Mouse (Mus musculus) G1E (cell line): ENCODE results near the gene Sh3rf1. TPM values are rescaled to one million over a fixed set of nuclear protein-coding genes. Genes with fewer than 3 reads are reported as not detected.

Experiments used
- ATAC-seq: 2 replicates; pipeline ENCODE4 v1.8.0; 2016; ENCODE audit warnings: mild to moderate bottlenecking; ENCODE audit not compliant: insufficient number of reproducible peaks, poor library complexity, low FRiP score, severe bottlenecking; ENCODE audit errors: extremely low read depth
- DNase-seq: peaks from one replicate; pipeline ENCODE4 v3.0.0; 2012; ENCODE audit warnings: low spot score
- H3K27me3 ChIP-seq: 2 replicates; pipeline ENCODE4 v1.6.1; 2012; ENCODE audit warnings: mild to moderate bottlenecking, low read length, inconsistent platforms; ENCODE audit not compliant: insufficient read depth
- H3K36me3 ChIP-seq: replicated peaks from 2 replicates; pipeline ENCODE3; 2012; ENCODE audit warnings: mild to moderate bottlenecking, inconsistent platforms
- H3K4me1 ChIP-seq: 2 replicates; pipeline ENCODE4 v1.6.1; 2012; ENCODE audit warnings: low read depth, low read length, inconsistent platforms, mixed read lengths; ENCODE audit not compliant: insufficient read depth
- H3K4me3 ChIP-seq: 2 replicates; pipeline ENCODE4 v1.5.1; 2012; ENCODE audit warnings: low read depth, mild to moderate bottlenecking, inconsistent platforms, low read length, moderate library complexity, mixed read lengths
- H3K9me3 ChIP-seq: replicated peaks from 2 replicates; pipeline ENCODE4 v1.6.1; 2012; ENCODE audit warnings: inconsistent platforms
- CTCF ChIP-seq: IDR thresholded peaks from 2 replicates; pipeline ENCODE4 v1.5.1; 2012; ENCODE audit warnings: low read depth, low read length, inconsistent platforms, mixed read lengths
- GATA1 ChIP-seq: IDR thresholded peaks from 2 replicates; pipeline ENCODE4 v1.6.1; 2012; ENCODE audit warnings: borderline replicate concordance, low read length, inconsistent platforms, mixed read lengths
- GATA2 ChIP-seq: IDR thresholded peaks from 2 replicates; pipeline ENCODE4 v1.6.1; 2012; ENCODE audit warnings: low read depth, low read length, inconsistent platforms, borderline replicate concordance
- POLR2AphosphoS5 ChIP-seq: IDR thresholded peaks from 2 replicates; pipeline ENCODE4 v1.6.1; 2012; ENCODE audit warnings: low read depth, low read length, inconsistent platforms; ENCODE audit not compliant: insufficient replicate concordance
- TAL1 ChIP-seq: conservative IDR thresholded peaks from 2 replicates; pipeline ENCODE4 v1.6.1; 2012; ENCODE audit warnings: low read depth, low read length, inconsistent platforms, mixed read lengths
- polyA plus RNA-seq: library from polyadenylated mRNA; stranded (reverse); fragments of >175 nt; gene quantifications from 2 replicates; pipeline ENCODE4 v1.2.3, GENCODE M21; 2012
- total RNA-seq, 2 experiments: library from RNA; stranded (forward) in 1 of 2; stranded (reverse) in 1 of 2; fragments of 200-1000 nt in 1 of 2; fragments of >200 nt in 1 of 2; fragmentation: Nextera tagmentation in 1 of 2; gene quantifications; 2 replicates each; pipeline ENCODE4 v1.2.3; 2014 to 2017

Gene Sh3rf1
- total and polyA plus RNA-seq, 3 experiments, result 2.3 to 4.0 (median 2.6) TPM

GRCm38 (mm10) chr8:61226632-61227031 is 3.0 kb downstream of the Sh3rf1 start:
- no peak for ATAC-seq

GRCm38 (mm10) chr8:61228678-61229077 is 5.0 kb downstream of the Sh3rf1 start:
- DNase-seq, result no peak
- Histone ChIP-seq H3K4me1 (peaks cover 18% of the 10 kb centered on the region), H3K27me3 (no peaks in the 10 kb centered on the region), H3K9me3 (no peaks in the 10 kb centered on the region), H3K36me3 (peaks cover 15% of the 10 kb centered on the region), H3K4me3 (no peak overlapping the region)
- no peak for TF ChIP-seq POLR2AphosphoS5
- TF ChIP-seq TAL1, result no peak
- TF ChIP-seq CTCF, result no peak
- no peak for TF ChIP-seq GATA1
- no peak for TF ChIP-seq GATA2
- no peak for ATAC-seq

More at GRCm38 (mm10) chr8:61226632-61227031, 3.0 kb downstream of the Sh3rf1 start:
- H3K27me3 ChIP-seq, result peaks cover 2% of the 10 kb centered on the region; the same call in 1 of the 2 replicates
- H3K36me3 ChIP-seq, result peaks cover 15% of the 10 kb centered on the region
- peaks cover 27% of the 10 kb centered on the region for H3K4me1 ChIP-seq
- TF ChIP-seq GATA1 (no peak), CTCF (no peak), TAL1 (no peak), GATA2 (no peak), POLR2AphosphoS5 (no peak)
- H3K9me3 ChIP-seq, result no peaks in the 10 kb centered on the region
- no peak overlapping the region for H3K4me3 ChIP-seq
- DNase-seq, result no peak

GRCm38 (mm10) chr8:61229511-61230195 is 6.0 kb downstream of the Sh3rf1 start:
- H3K4me3 ChIP-seq, result no peak overlapping the region
- peaks cover 12% of the 10 kb centered on the region for H3K4me1 ChIP-seq
- H3K27me3 ChIP-seq, result no peaks in the 10 kb centered on the region
- TF ChIP-seq GATA2, result no peak
- TF ChIP-seq GATA1, result no peak
- no peak for TF ChIP-seq CTCF
- no peak for TF ChIP-seq POLR2AphosphoS5
- no peak for TF ChIP-seq TAL1
- no peaks in the 10 kb centered on the region for H3K9me3 ChIP-seq
- H3K36me3 ChIP-seq, result peaks cover 15% of the 10 kb centered on the region
- ATAC-seq, result no peak
- DNase-seq, result no peak

DNA sequence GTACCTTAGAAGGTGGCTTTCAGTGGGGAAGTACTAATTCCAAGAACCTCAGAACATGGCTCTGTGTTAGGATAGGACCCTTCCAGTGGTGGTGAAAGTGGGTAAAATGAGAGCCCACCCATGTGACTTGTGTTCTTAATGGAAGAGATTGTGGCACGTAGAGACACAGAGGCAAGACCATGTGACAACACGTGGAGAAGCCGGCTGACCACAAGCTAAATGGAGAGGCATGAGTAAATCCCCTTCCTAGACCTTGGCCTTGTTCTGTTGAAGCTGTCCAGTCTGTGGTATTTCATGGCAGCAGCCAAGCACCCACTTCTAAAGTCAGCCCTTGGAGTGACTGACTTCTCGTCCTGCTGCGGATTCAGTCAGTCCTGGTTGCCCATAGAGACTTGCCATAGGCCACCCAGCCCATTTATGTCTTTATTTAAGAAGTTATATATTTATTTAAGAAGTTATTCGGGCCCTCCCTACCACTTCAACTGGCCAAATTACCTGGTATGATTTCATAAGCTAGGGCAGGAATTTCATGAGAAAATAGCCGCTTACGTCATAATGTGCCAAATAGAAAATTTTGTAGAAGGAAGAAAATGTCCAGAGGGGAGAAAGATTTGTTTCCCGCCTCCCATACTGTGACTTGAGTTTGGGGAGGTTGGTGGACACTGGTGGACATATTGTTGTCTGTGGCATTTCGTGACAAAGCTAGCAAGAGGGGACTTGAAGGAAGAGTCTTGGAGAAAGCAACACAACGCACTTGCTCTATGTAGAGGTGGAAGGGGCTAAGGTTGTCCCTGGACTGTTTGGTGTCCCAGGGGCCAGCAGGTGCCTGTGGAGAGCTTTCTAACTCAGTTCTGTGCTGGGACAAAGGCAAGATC is 7.4 kb downstream of the Sh3rf1 start:
- peaks cover 11% of the 10 kb centered on the region for H3K36me3 ChIP-seq
- H3K9me3 ChIP-seq, result no peaks in the 10 kb centered on the region
- H3K27me3 ChIP-seq, result no peaks in the 10 kb centered on the region
- no peak for ATAC-seq
- no peak for DNase-seq
- no peak for TF ChIP-seq GATA2
- TF ChIP-seq CTCF, result no peak
- no peak for TF ChIP-seq POLR2AphosphoS5
- TF ChIP-seq GATA1, result no peak
- TF ChIP-seq TAL1, result no peak
- H3K4me3 ChIP-seq, result no peak overlapping the region
- peaks cover 7% of the 10 kb centered on the region for H3K4me1 ChIP-seq

- DNase-seq (no peak), ATAC-seq (no peak)
- Histone ChIP-seq H3K27me3 (no peaks in the 10 kb centered on the region), H3K4me1 (peaks cover 10% of the 10 kb centered on the region), H3K36me3 (peaks cover 4% of the 10 kb centered on the region), H3K9me3 (no peaks in the 10 kb centered on the region), H3K4me3 (no peak overlapping the region)
- no peak for TF ChIP-seq GATA2
Measured at GRCm38 (mm10) chr8:61235499-61235898, 11.8 kb downstream of the Sh3rf1 start.

- TF ChIP-seq CTCF (no peak), GATA1 (no peak), TAL1 (no peak), POLR2AphosphoS5 (no peak), GATA2 (no peak)
- peaks cover 10% of the 10 kb centered on the region for H3K4me1 ChIP-seq
- DNase-seq (no peak), ATAC-seq (no peak)
- no peaks in the 10 kb centered on the region for H3K9me3 ChIP-seq
- no peak overlapping the region for H3K4me3 ChIP-seq
- peaks cover 4% of the 10 kb centered on the region for H3K36me3 ChIP-seq
- H3K27me3 ChIP-seq, result no peaks in the 10 kb centered on the region
Measured at GRCm38 (mm10) chr8:61236506-61237268, 13.0 kb downstream of the Sh3rf1 start.
